Mouse (Mus musculus): Measurements from ENCODE around the gene L1td1. TPM values are rescaled to one million over a fixed set of nuclear protein-coding genes. Genes with fewer than 3 reads are reported as not detected.

The L1td1 gene
- polyA plus RNA-seq, 1 experiment from 2014 or later = not detected

GRCm38 (mm10) chr4:98773785-98774184, 47.3 kb downstream of the L1td1 start:
- WGBS = 86% methylated on average over 5 of the region's 5 CpGs
- ATAC-seq = no peak
- TF ChIP-seq CTCF (IDR thresholded peaks at IDR 0.05) (no peak), EP300 (IDR thresholded peaks at IDR 0.05) (no peak)
- no peaks in the 10 kb centered on the region for H3K9me3 ChIP-seq (ENCODE audit: low read length)
- H3K4me1 ChIP-seq (ENCODE audit: insufficient read depth, low read depth, low read length) = no peaks in the 10 kb centered on the region
- no peak overlapping the region for H3K9ac ChIP-seq (replicated peaks; ENCODE audit: low read depth)
- H3K27me3 ChIP-seq (replicated peaks; ENCODE audit: insufficient read depth, low read length) = no peaks in the 10 kb centered on the region
- H3K27ac ChIP-seq (ENCODE audit: low read length) = no peak overlapping the region
- H3K4me3 ChIP-seq (ENCODE audit: low read depth, low read length) = no peak overlapping the region
- no peak overlapping the region for H3K4me2 ChIP-seq (replicated peaks; ENCODE audit: low read depth, low read length)
- H3K36me3 ChIP-seq (ENCODE audit: insufficient read depth, low read length) = no peaks in the 10 kb centered on the region; the same call in 1 of the 2 replicates
- DNase-seq (ENCODE audit: low spot score) = peak; percentile 17

- 93% methylated on average over 10 of the region's 10 CpGs for WGBS
- no peak overlapping the region for H3K4me2 ChIP-seq (replicated peaks; ENCODE audit: low read depth, low read length)
- ATAC-seq (no peak), DNase-seq (ENCODE audit: low spot score) (no peak)
- H3K36me3 ChIP-seq (ENCODE audit: insufficient read depth, low read length) = no peaks in the 10 kb centered on the region
- H3K4me3 ChIP-seq (ENCODE audit: low read depth, low read length) = no peak overlapping the region
- H3K27ac ChIP-seq (ENCODE audit: low read length) = no peak overlapping the region
- no peaks in the 10 kb centered on the region for H3K4me1 ChIP-seq (ENCODE audit: insufficient read depth, low read depth, low read length)
- no peak overlapping the region for H3K9ac ChIP-seq (replicated peaks; ENCODE audit: low read depth)
- H3K27me3 ChIP-seq (replicated peaks; ENCODE audit: insufficient read depth, low read length) = no peaks in the 10 kb centered on the region
- TF ChIP-seq EP300 (IDR thresholded peaks at IDR 0.05) = no peak
- TF ChIP-seq CTCF (IDR thresholded peaks at IDR 0.05) = no peak
- H3K9me3 ChIP-seq (ENCODE audit: low read length) = no peaks in the 10 kb centered on the region
Observed at GRCm38 (mm10) chr4:98776721-98777427, 50.3 kb downstream of the L1td1 start.

DNA sequence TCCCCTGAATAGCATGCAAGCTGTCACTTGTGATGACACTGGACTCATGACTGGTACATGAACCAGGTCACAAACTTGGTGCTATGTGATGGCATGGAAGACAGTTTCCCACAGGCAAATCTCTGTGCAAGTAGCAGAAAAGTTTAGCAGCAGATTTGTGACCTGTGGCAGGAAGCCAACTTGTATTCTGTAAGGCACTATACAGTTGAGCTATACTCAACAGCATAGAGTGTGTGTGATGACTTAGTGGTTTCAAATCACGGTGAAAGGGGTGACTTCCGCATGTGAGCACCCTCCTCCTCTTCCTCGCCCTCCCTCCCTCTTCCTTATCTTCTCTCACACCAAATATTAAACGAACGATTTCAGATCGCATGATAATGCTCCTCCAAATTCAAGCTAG, 50.9 kb downstream of the L1td1 start:
- Histone ChIP-seq H3K4me3 (ENCODE audit: low read depth, low read length) (no peak overlapping the region), H3K4me1 (ENCODE audit: insufficient read depth, low read depth, low read length) (no peaks in the 10 kb centered on the region), H3K27me3 (replicated peaks; ENCODE audit: insufficient read depth, low read length) (no peaks in the 10 kb centered on the region), H3K9me3 (ENCODE audit: low read length) (no peaks in the 10 kb centered on the region), H3K36me3 (ENCODE audit: insufficient read depth, low read length) (no peaks in the 10 kb centered on the region), H3K9ac (replicated peaks; ENCODE audit: low read depth) (no peak overlapping the region), H3K4me2 (replicated peaks; ENCODE audit: low read depth, low read length) (no peak overlapping the region), H3K27ac (ENCODE audit: low read length) (no peak overlapping the region)
- ATAC-seq (no peak), DNase-seq (ENCODE audit: low spot score) (no peak)
- TF ChIP-seq EP300 (IDR thresholded peaks at IDR 0.05) (no peak), CTCF (IDR thresholded peaks at IDR 0.05) (no peak)
- 53% methylated on average over 6 of the region's 6 CpGs for WGBS

GRCm38 (mm10) chr4:98778219-98778618, 51.7 kb downstream of the L1td1 start:
- TF ChIP-seq CTCF (IDR thresholded peaks at IDR 0.05) (no peak), EP300 (IDR thresholded peaks at IDR 0.05) (no peak)
- Histone ChIP-seq H3K9ac (replicated peaks; ENCODE audit: low read depth) (no peak overlapping the region), H3K4me1 (ENCODE audit: insufficient read depth, low read depth, low read length) (no peaks in the 10 kb centered on the region), H3K4me2 (replicated peaks; ENCODE audit: low read depth, low read length) (0 out of 2 replicates have a peak overlapping the region, but pooled peaks have one; percentile 14), H3K27me3 (replicated peaks; ENCODE audit: insufficient read depth, low read length) (no peaks in the 10 kb centered on the region), H3K9me3 (ENCODE audit: low read length) (no peaks in the 10 kb centered on the region), H3K27ac (ENCODE audit: low read length) (no peak overlapping the region), H3K4me3 (ENCODE audit: low read depth, low read length) (no peak overlapping the region), H3K36me3 (ENCODE audit: insufficient read depth, low read length) (no peaks in the 10 kb centered on the region)
- ATAC-seq (no peak), DNase-seq (ENCODE audit: low spot score) (no peak)
- 29% methylated on average over 16 of the region's 16 CpGs for WGBS

DNA sequence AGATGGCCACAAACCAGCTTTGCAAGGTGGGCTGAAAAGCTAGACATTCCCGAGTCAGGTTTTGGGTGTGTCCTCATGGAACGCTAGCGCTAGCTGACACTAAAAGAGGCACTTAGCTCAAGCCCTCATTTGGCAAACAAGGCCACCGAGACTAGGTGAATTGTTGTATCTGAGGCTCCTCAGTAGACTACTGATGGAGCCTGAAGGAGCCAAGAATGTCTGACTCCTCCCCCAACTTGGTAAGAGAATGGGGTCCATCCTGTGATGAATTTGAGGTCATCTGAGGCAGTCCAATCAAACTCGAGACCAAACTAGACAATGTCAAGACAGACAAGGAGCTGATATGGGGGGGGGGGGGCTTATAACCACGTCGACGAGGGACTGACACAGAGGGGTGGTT, 59.3 kb downstream of the L1td1 start:
- Histone ChIP-seq H3K36me3 (ENCODE audit: insufficient read depth, low read length) (0 out of 2 replicates have a peak, but pooled peaks cover 4% of the 10 kb centered on the region), H3K4me2 (replicated peaks; ENCODE audit: low read depth, low read length) (no peak overlapping the region), H3K9me3 (ENCODE audit: low read length) (no peaks in the 10 kb centered on the region), H3K27me3 (replicated peaks; ENCODE audit: insufficient read depth, low read length) (no peaks in the 10 kb centered on the region), H3K9ac (replicated peaks; ENCODE audit: low read depth) (no peak overlapping the region), H3K4me1 (ENCODE audit: insufficient read depth, low read depth, low read length) (peaks cover 3% of the 10 kb centered on the region; the same call in 1 of the 2 replicates), H3K27ac (ENCODE audit: low read length) (no peak overlapping the region), H3K4me3 (ENCODE audit: low read depth, low read length) (no peak overlapping the region)
- ATAC-seq (no peak), DNase-seq (ENCODE audit: low spot score) (no peak)
- 41% methylated on average over 8 of the region's 8 CpGs for WGBS
- TF ChIP-seq EP300 (IDR thresholded peaks at IDR 0.05) (no peak), CTCF (IDR thresholded peaks at IDR 0.05) (no peak)

GRCm38 (mm10) chr4:98786281-98786680, 59.7 kb downstream of the L1td1 start:
- WGBS = 69% methylated on average over 3 of the region's 3 CpGs
- 0 out of 2 replicates have a peak, but pooled peaks cover 4% of the 10 kb centered on the region for H3K36me3 ChIP-seq (ENCODE audit: insufficient read depth, low read length)
- H3K9me3 ChIP-seq (ENCODE audit: low read length) = no peaks in the 10 kb centered on the region
- no peaks in the 10 kb centered on the region for H3K27me3 ChIP-seq (replicated peaks; ENCODE audit: insufficient read depth, low read length)
- H3K4me3 ChIP-seq (ENCODE audit: low read depth, low read length) = no peak overlapping the region
- H3K4me1 ChIP-seq (ENCODE audit: insufficient read depth, low read depth, low read length) = peaks cover 3% of the 10 kb centered on the region; the same call in 1 of the 2 replicates
- DNase-seq (ENCODE audit: low spot score) (no peak), ATAC-seq (no peak)
- no peak overlapping the region for H3K9ac ChIP-seq (replicated peaks; ENCODE audit: low read depth)
- no peak overlapping the region for H3K4me2 ChIP-seq (replicated peaks; ENCODE audit: low read depth, low read length)
- no peak overlapping the region for H3K27ac ChIP-seq (ENCODE audit: low read length)
- TF ChIP-seq EP300 (IDR thresholded peaks at IDR 0.05) (no peak), CTCF (IDR thresholded peaks at IDR 0.05) (no peak)

Other genes with a start within 250 kb of the L1td1 start
- gene Kank4, start 90.8 kb downstream of the L1td1 start, polyA plus RNA-seq (2015; fragmentation: Nextera tagmentation; extraction: Ambion mirVana) = 0.98 and 1.3 TPM in 2 replicates
- gene I0C0044D17Rik, start 97.1 kb downstream of the L1td1 start, polyA plus RNA-seq (2015; fragmentation: Nextera tagmentation; extraction: Ambion mirVana) = not detected in 2 replicates
- gene Usp1, start 197.1 kb downstream of the L1td1 start, polyA plus RNA-seq (2015; fragmentation: Nextera tagmentation; extraction: Ambion mirVana) = 37.7 and 39.9 TPM in 2 replicates

All from lung, postnatal 0 days (tissue).